ENCODE assay signal across 16 mouse cellular contexts in the genomic region with DNA sequence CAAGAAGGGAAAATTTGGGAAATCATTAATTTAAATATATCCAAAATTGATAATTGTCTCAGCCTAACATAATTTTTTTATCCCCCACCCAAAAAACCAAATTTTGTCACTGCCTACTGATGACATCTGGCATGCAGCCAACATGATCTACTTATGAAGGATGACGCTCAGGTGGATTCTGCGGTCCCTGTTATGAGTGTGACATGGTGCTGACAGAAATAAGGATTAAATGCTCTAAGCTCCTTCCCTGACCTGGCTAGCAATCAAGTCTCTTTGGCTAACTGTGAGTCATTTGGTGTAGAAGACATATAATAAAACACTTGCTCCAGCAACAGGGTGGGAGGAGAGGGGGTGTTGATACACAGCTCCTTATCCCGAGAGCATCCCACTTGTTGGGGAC.
"Had no signal": no experiment of that assay in that cellular context is flagged by ENCODE, and none has a peak within 500 bp of the region (broad histone marks: within the 10 kb centered on the region; RNA-seq: fewer than 3 reads in every experiment).

No protein-coding gene starts in this region.

- H3K27ac ChIP-seq: limb, embryonic 12.5 days; liver, embryonic 13.5 days; lung, embryonic 15.5 days; macrophage; neural tube, embryonic 15.5 days had no signal

- H3K4me1 ChIP-seq: liver, embryonic 13.5 days; megakaryocyte, embryonic 14.5 days had no signal

- ATAC-seq: liver, postnatal 0 days; midbrain, embryonic 16.5 days had no signal

- DNase-seq: kidney, postnatal 25 days; liver; liver, embryonic 13.5 days; liver, postnatal 0 days; lung, postnatal 14 days; retina, postnatal 1 day; right cerebral cortex, postnatal 4 days; spleen, adult 18-20 months; thymus, adult 18-20 months; thymus, postnatal 14 days had no signal

- H3K4me3 ChIP-seq: limb, embryonic 12.5 days; liver, embryonic 13.5 days; lung, embryonic 15.5 days; megakaryocyte, embryonic 14.5 days; neural tube, embryonic 15.5 days had no signal
